Mouse (Mus musculus): ENCODE measurements around the gene Lyrm9. TPM values are rescaled to one million over a fixed set of nuclear protein-coding genes. Genes with fewer than 3 reads are reported as not detected.

Gene Lyrm9
- total and polyA plus RNA-seq, 3 experiments = 22.0 to 49.4 (median 35.3) TPM

Other genes with a start within 250 kb of the Lyrm9 start
- 14.8 and 17.1 TPM in 2 replicates for gene Nlk, start 129.2 kb upstream of the Lyrm9 start, total RNA-seq (2012; rRNA removed)
- gene Nlk, start 129.2 kb upstream of the Lyrm9 start, total RNA-seq (2014; rRNA removed) = 22.4 and 22.9 TPM in 2 replicates
- gene Nlk, start 129.2 kb upstream of the Lyrm9 start, polyA plus RNA-seq (2012; ENCODE audit: insufficient read length, low read depth) = 15.6 and 20.4 TPM in 2 replicates
- gene Ccnq, start 74.9 kb upstream of the Lyrm9 start, total RNA-seq (2012; rRNA removed) = 55.2 and 55.5 TPM in 2 replicates
- 56.9 and 63.5 TPM in 2 replicates for gene Ccnq, start 74.9 kb upstream of the Lyrm9 start, total RNA-seq (2014; rRNA removed)
- 37.7 and 47.7 TPM in 2 replicates for gene Ccnq, start 74.9 kb upstream of the Lyrm9 start, polyA plus RNA-seq (2012; ENCODE audit: insufficient read length, low read depth)
- 0.80 and 3.4 TPM in 2 replicates for gene Nos2, start 94.2 kb downstream of the Lyrm9 start, total RNA-seq (2012; rRNA removed)
- 1.3 and 1.6 TPM in 2 replicates for gene Nos2, start 94.2 kb downstream of the Lyrm9 start, total RNA-seq (2014; rRNA removed)
- gene Nos2, start 94.2 kb downstream of the Lyrm9 start, polyA plus RNA-seq (2012; ENCODE audit: insufficient read length, low read depth) = 1.8 and 2.0 TPM in 2 replicates
- gene Lgals9, start 158.4 kb downstream of the Lyrm9 start, total RNA-seq (2012; rRNA removed) = 3.2 and 4.9 TPM in 2 replicates
- 3.7 and 5.0 TPM in 2 replicates for gene Lgals9, start 158.4 kb downstream of the Lyrm9 start, total RNA-seq (2014; rRNA removed)
- 16.1 and 16.4 TPM in 2 replicates for gene Lgals9, start 158.4 kb downstream of the Lyrm9 start, polyA plus RNA-seq (2012; ENCODE audit: insufficient read length, low read depth)

Measured in CH12.LX (cell line).